Mouse (Mus musculus): ENCODE measurements around the gene Boll. TPM values are rescaled to one million over a fixed set of nuclear protein-coding genes. Genes with fewer than 3 reads are reported as not detected.
A peak's percentile ranks its signal among the peaks of the same experiment; 100 is the strongest.

Gene Boll
- total and polyA plus RNA-seq, 3 experiments: not detected

- Histone ChIP-seq H3K36me3 (replicated peaks in 1 of 2; ENCODE audit: control insufficient read depth in 1 of 2, insufficient read depth in 1 of 2, low read length in 1 of 2) (no peaks in the 10 kb centered on the region), H3K79me2 (replicated peaks; ENCODE audit: control insufficient read depth, extremely low read depth, insufficient read depth, poor library complexity, severe bottlenecking) (no peaks in the 10 kb centered on the region), H3K4me2 (ENCODE audit: insufficient read depth, low read depth, poor library complexity, severe bottlenecking) (peak within 1 kb of the TSS; percentile 88), H3K27me3 (replicated peaks) (peaks cover 5% of the 10 kb centered on the region), H3K9ac (ENCODE audit: insufficient read depth, low read depth) (peak within 1 kb of the TSS; percentile 32; the same call in 1 of the 2 replicates), H3K4me1 (ENCODE audit: control insufficient read depth in 1 of 2, insufficient read depth in 2 of 2) (peaks cover 0 to 5% of the 10 kb centered on the region in 2 experiments; a peak in 2 of 4 replicates), H3K9me3 (replicated peaks; ENCODE audit: low read length) (no peaks in the 10 kb centered on the region), H3K27ac (ENCODE audit: insufficient read depth, low read depth) (no peak within 1 kb of the TSS), H3K4me3 (replicated peaks in 1 of 3; ENCODE audit: low read depth in 2 of 3, low read length in 2 of 3, poor library complexity in 1 of 3) (peak within 1 kb of the TSS; percentile 14 to 65 (median 54))
- DNase-seq (ENCODE audit: extremely low read depth): peak; percentile 84
- dilution Hi-C loops (cut with MboI; ENCODE audit: extremely low pct_ligation_motif_present, extremely low pct_unique_long_range_greater_than_20kb, low sequenced_read_pairs): no loop called here
- in situ Hi-C loops (cut with MboI; ENCODE audit: low pct_ligation_motif_present, low pct_unique_long_range_greater_than_20kb, low sequenced_read_pairs): loop anchor here (10.0 to 25.0 kb wide), 2 partner anchors 329 to 457 kb away; no protein-coding TSS in a partner anchor
- peak; percentile 74; the same call in 1 of the 2 replicates for TF ChIP-seq UBTF (IDR thresholded peaks at IDR 0.05; ENCODE audit: low read depth, low read length)
- peak; percentile 80 for TF ChIP-seq NRF1 (IDR thresholded peaks at IDR 0.05; ENCODE audit: low read depth, low read length)
- TF ChIP-seq HCFC1 (IDR thresholded peaks at IDR 0.05; ENCODE audit: low read depth, low read length): no peak
- no peak for TF ChIP-seq ZMIZ1 (IDR thresholded peaks at IDR 0.05; ENCODE audit: low read depth, low read length)
- TF ChIP-seq ELF1 (IDR thresholded peaks at IDR 0.05; ENCODE audit: low read depth, low read length): peak; percentile 67
- peak; percentile 47 for TF ChIP-seq MXI1 (IDR thresholded peaks at IDR 0.05; ENCODE audit: low read depth, low read length)
- TF ChIP-seq TBP (conservative IDR thresholded peaks at IDR 0.05; ENCODE audit: low read depth, low read length): no peak
- TF ChIP-seq RCOR1 (conservative IDR thresholded peaks at IDR 0.05; ENCODE audit: low read depth, low read length): no peak
- peak; percentile 58 for TF ChIP-seq CHD2 (IDR thresholded peaks at IDR 0.05; ENCODE audit: low read length)
- TF ChIP-seq TCF12 (IDR thresholded peaks at IDR 0.05; ENCODE audit: low read depth, low read length): 0 out of 2 replicates have a peak, but pooled peaks have one; percentile 26
- TF ChIP-seq MAZ (IDR thresholded peaks at IDR 0.05; ENCODE audit: low read depth, low read length): 0 out of 2 replicates have a peak, but pooled peaks have one; percentile 21
- no peak for TF ChIP-seq USF2 (conservative IDR thresholded peaks at IDR 0.05; ENCODE audit: low read depth, low read length)
- TF ChIP-seq SIN3A (IDR thresholded peaks at IDR 0.05; ENCODE audit: low read length): peak; percentile 69
Measured at GRCm38 (mm10) chr1:55405272-55406022, 42.2 kb upstream of the Boll start, which contains the start of gene Plcl1. TSS of gene Plcl1 (plus strand) at chr1:55405921.

DNA sequence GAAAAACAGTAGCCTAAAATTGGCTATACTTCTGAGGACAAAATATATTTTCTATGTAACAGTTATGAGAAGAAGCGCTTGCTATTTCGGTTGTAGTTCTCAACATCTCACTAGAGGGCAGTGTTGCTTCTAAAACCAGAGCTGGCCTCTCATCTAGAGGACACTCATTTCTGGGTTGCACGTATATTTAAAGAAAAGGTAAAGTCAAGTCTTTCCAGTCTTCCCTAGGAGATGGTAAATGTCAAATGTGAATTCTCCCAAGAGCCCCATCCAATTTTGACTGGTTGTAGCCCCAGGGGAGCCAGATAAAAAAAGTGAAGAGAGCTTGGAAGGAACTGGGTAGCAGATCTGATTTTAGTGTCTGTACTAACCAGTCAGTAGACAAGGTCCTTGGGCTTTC is 41.2 kb upstream of the Boll start:
- TF ChIP-seq ZC3H11A (IDR thresholded peaks at IDR 0.05; ENCODE audit: low read depth, low read length): peak; percentile 59
- no peak for TF ChIP-seq E2F4 (IDR thresholded peaks at IDR 0.05; ENCODE audit: insufficient replicate concordance, low read depth, low read length)
- TF ChIP-seq CTCF (conservative IDR thresholded peaks at IDR 0.05 in 1 of 2, IDR thresholded peaks at IDR 0.05 in 1 of 2; ENCODE audit: low read depth in 2 of 2, low read length in 2 of 2): peak; percentile 46 to 90
- peak; percentile 91 for TF ChIP-seq SMC3 (IDR thresholded peaks at IDR 0.05; ENCODE audit: low read depth, low read length)
- peak; percentile 30; the same call in 1 of the 2 replicates for TF ChIP-seq JUND (conservative IDR thresholded peaks at IDR 0.05; ENCODE audit: low read depth, low read length)
- TF ChIP-seq ELF1 (IDR thresholded peaks at IDR 0.05; ENCODE audit: low read depth, low read length): peak; percentile 22; the same call in 1 of the 2 replicates
- 0 out of 2 replicates have a peak, but pooled peaks have one; percentile 37 for TF ChIP-seq MAZ (IDR thresholded peaks at IDR 0.05; ENCODE audit: low read depth, low read length)
- TF ChIP-seq MEF2A (IDR thresholded peaks at IDR 0.05; ENCODE audit: borderline replicate concordance, low read depth, low read length): peak; percentile 31; the same call in 1 of the 2 replicates
- TF ChIP-seq RAD21 (IDR thresholded peaks at IDR 0.05; ENCODE audit: low read depth, low read length): peak; percentile 97
- peak; percentile 19; the same call in 1 of the 2 replicates for TF ChIP-seq IRF4 (IDR thresholded peaks at IDR 0.05; ENCODE audit: low read depth, low read length)
- no peak for TF ChIP-seq MAX (IDR thresholded peaks at IDR 0.05; ENCODE audit: low read length)
- no peak for TF ChIP-seq MAFK (IDR thresholded peaks at IDR 0.05; ENCODE audit: insufficient replicate concordance, low read length)
- no peak for TF ChIP-seq BHLHE40 (IDR thresholded peaks at IDR 0.05; ENCODE audit: low read depth, low read length)
- TF ChIP-seq ETS1 (conservative IDR thresholded peaks at IDR 0.05; ENCODE audit: low read depth, low read length): no peak
- Histone ChIP-seq H3K9me3 (replicated peaks; ENCODE audit: low read length) (no peaks in the 10 kb centered on the region), H3K9ac (ENCODE audit: insufficient read depth, low read depth) (peak overlapping the region; percentile 32; the same call in 1 of the 2 replicates), H3K4me1 (ENCODE audit: control insufficient read depth in 1 of 2, insufficient read depth in 2 of 2) (peaks cover 0 to 5% of the 10 kb centered on the region in 2 experiments; a peak in 2 of 4 replicates), H3K27me3 (replicated peaks) (peaks cover 5% of the 10 kb centered on the region), H3K36me3 (replicated peaks in 1 of 2; ENCODE audit: control insufficient read depth in 1 of 2, insufficient read depth in 1 of 2, low read length in 1 of 2) (no peaks in the 10 kb centered on the region), H3K4me2 (ENCODE audit: insufficient read depth, low read depth, poor library complexity, severe bottlenecking) (peak overlapping the region; percentile 88), H3K27ac (ENCODE audit: insufficient read depth, low read depth) (no peak overlapping the region), H3K79me2 (replicated peaks; ENCODE audit: control insufficient read depth, extremely low read depth, insufficient read depth, poor library complexity, severe bottlenecking) (no peaks in the 10 kb centered on the region), H3K4me3 (replicated peaks in 1 of 3; ENCODE audit: low read depth in 2 of 3, low read length in 2 of 3, poor library complexity in 1 of 3) (peak overlapping the region in 1 of 3 experiments; percentile 54)
- dilution Hi-C loops (cut with MboI; ENCODE audit: extremely low pct_ligation_motif_present, extremely low pct_unique_long_range_greater_than_20kb, low sequenced_read_pairs): no loop called here
- in situ Hi-C loops (cut with MboI; ENCODE audit: low pct_ligation_motif_present, low pct_unique_long_range_greater_than_20kb, low sequenced_read_pairs): loop anchor here (10.0 to 25.0 kb wide), 2 partner anchors 330 to 458 kb away; no protein-coding TSS in a partner anchor
- peak; percentile 77 for DNase-seq (ENCODE audit: extremely low read depth)

Measured in CH12.LX (cell line).